Mouse (Mus musculus) testis, adult 2 months (tissue): Measurements from ENCODE around the gene Tbc1d10a.

Experiments
- CTCF ChIP-seq: fragments of 200-500 bp; IDR thresholded peaks from 2 replicates; pipeline ENCODE4 v1.5.1; 2012; ENCODE audit warnings: low read depth, mild to moderate bottlenecking, inconsistent platforms, low read length, moderate library complexity; ENCODE audit not compliant: control insufficient read depth, insufficient read depth, insufficient replicate concordance
- POLR2A ChIP-seq: fragments of 200-500 bp; IDR thresholded peaks from 2 replicates; pipeline ENCODE4 v1.6.1; 2012; ENCODE audit warnings: low read depth, mild to moderate bottlenecking, inconsistent platforms, low read length, moderate library complexity; ENCODE audit not compliant: control insufficient read depth

DNA sequence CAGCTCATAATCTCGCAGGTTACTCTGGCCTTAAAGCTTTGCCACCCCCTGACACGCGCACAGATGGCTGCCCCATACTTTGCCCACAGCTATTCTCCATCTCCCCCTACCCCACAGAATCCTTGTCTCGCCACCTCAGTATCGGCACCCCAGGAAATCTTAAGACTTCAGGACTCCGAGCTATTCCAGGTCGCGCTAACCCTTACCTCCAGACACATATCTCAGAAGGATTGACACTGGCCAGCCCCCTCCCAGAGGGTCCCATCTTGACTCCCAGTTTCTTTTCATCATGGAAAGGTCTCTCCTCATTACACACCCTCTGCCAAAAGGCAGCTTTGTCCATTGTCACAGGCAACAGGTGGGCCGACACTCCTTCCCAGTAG, 720 bp downstream of the Tbc1d10a start:
- TF ChIP-seq CTCF: no peak
- TF ChIP-seq POLR2A: no peak
